Mouse (Mus musculus) myocyte (in vitro differentiated cells): Measurements from ENCODE around the gene L1td1.

ENCODE experiments used
- CEBPB ChIP-seq: IDR thresholded peaks from 2 replicates; pipeline ENCODE4 v1.6.1; 2011; ENCODE audit warnings: mild to moderate bottlenecking, moderate library complexity; ENCODE audit not compliant: poor library complexity, insufficient read depth, severe bottlenecking
- E2F4 ChIP-seq: IDR thresholded peaks from one replicate; pipeline ENCODE4 v1.6.1; 2011; ENCODE audit warnings: mild to moderate bottlenecking, control low read depth, moderate library complexity; ENCODE audit not compliant: insufficient read depth
- POLR2A ChIP-seq: IDR thresholded peaks from one replicate; pipeline ENCODE4 v1.6.1; 2011; ENCODE audit warnings: low read depth, mild to moderate bottlenecking, control low read depth, moderate library complexity; ENCODE audit not compliant: insufficient read length
- SRF ChIP-seq: IDR thresholded peaks from one replicate; pipeline ENCODE4 v1.6.1; 2011; ENCODE audit warnings: low read depth; ENCODE audit not compliant: control insufficient read depth, insufficient read length

DNA sequence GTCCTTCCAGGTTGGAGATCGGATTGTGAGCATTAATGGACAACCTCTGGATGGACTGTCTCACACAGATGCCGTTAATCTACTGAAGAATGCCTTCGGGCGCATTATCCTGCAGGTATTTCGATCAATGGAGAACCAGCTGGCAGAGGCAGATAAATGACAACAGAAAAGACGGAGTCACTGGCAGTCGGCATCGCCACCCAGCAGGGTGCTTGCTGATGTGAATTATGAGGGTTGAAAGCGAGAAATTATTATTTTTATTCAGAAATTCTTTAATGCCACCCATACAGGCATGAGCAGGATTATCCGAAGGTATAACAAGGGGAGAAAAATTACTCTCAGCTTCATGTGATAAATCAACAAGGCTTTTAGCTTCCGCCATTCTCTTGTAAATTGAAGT, 38.4 kb upstream of the L1td1 start:
- no peak for TF ChIP-seq E2F4
- no peak for TF ChIP-seq SRF
- TF ChIP-seq POLR2A = no peak
- TF ChIP-seq CEBPB = no peak
